ENCODE assay signal across 8 mouse cellular contexts in the genomic region with DNA sequence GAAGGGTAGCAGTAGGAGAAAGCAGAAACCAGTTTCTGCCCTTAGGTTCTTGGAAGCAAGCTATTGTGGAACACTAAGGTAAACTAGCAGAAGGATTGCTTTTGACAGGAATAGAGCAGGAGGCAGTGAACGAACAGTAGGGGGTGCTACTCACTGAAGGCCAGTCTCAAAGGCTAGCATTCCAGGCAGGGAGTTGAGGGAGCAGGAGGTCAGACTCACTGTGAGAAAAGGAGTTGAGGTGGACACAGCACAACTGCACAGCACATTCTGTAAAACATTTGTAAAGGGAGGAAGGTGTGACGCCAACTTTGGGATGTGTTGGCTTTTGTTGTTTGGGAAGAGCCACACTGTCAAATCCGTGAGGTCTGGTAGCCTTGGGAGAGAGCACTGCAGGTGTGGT. TPM values are rescaled to one million over a fixed set of nuclear protein-coding genes. Genes with fewer than 3 reads are reported as not detected.
A peak's percentile ranks its signal among the peaks of the same experiment; 100 is the strongest.
DNase-seq lines count a peak whose midpoint lies in the region.

No protein-coding gene starts in this region.

- DNase-seq in left cerebral cortex, postnatal 4 days: peak; percentile 17
- no peak for DNase-seq in left cerebral cortex, adult 8-10 months (ENCODE audit: low spot score in 2 of 2)
- peak; percentile 14 for DNase-seq in Muller cell, postnatal 12 days (ENCODE audit: inconsistent ontology term)
- DNase-seq in cerebellum, adult 9-11 months: peak; percentile 82
- DNase-seq in heart, adult 9 months (ENCODE audit: low spot score in 2 of 2): peak; percentile 71 to 80
- DNase-seq in kidney, postnatal 25 days: peak; percentile 81 to 85
- peak; percentile 59 for DNase-seq in mesoderm, embryonic 11.5 days (ENCODE audit: low read depth, low spot score)
- no peak for DNase-seq in urinary bladder, postnatal 25 days (ENCODE audit: low spot score)

- intact Hi-C loops in left cerebral cortex, postnatal 4 days (cut with DNase I): loop anchor here (10.0 kb wide), 1 partner anchor 95 kb away; no protein-coding TSS in a partner anchor

RNA-seq across cellular contexts. Expression of gene Snrk, which starts 3.0 kb away (rescaled TPM):
- 100 to 1,000 TPM; 109 to 120 TPM for total RNA-seq in left cerebral cortex, postnatal 4 days (2021)
- 100 to 1,000 TPM; 105 to 111 (median 109) TPM for total RNA-seq in left cerebral cortex, adult 8-10 months (2022)

Comparison
In these comparisons a context has a peak if more than half of its experiments do, and no peak if none do; other contexts are left out.
1. DNase-seq: peak in left cerebral cortex, postnatal 4 days (single experiment), Muller cell, postnatal 12 days (single experiment), cerebellum, adult 9-11 months (single experiment), heart, adult 9 months (2 of 2), kidney, postnatal 25 days (2 of 2) and mesoderm, embryonic 11.5 days (single experiment); none in left cerebral cortex, adult 8-10 months (0 of 2) and urinary bladder, postnatal 25 days (single experiment).